Mouse (Mus musculus): ENCODE measurements around the gene 4930404N11Rik. TPM values are rescaled to one million over a fixed set of nuclear protein-coding genes. Genes with fewer than 3 reads are reported as not detected.

Gene 4930404N11Rik
- total RNA-seq, 2 experiments from 2014 or later, result 0.78 to 2.2 TPM

GRCm38 (mm10) chr10:81385603-81386306 is 20.1 kb upstream of the 4930404N11Rik start:
- no peak for DNase-seq (ENCODE audit: low spot score in 2 of 2)
- intact Hi-C loops (cut with DNase I), result no loop called here

DNA sequence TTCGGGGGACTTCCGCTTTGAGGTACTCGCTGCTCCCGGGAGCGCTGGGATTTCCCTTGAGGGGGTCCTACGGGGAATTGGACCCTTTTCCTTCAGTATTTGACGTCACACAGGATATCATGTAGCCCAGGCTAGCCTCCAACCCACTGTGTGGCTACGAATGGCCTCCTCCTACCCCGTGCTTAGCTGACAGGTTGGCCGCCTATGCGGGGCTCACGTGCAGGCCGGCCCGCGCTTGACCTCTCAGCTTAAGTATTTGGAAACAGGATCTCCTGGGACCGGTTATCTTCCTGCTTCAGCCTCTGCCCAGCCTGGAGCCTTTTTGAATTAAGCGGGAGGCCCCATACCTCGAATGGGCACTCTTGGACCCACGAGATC is 19.0 kb upstream of the 4930404N11Rik start:
- DNase-seq (ENCODE audit: low spot score in 2 of 2), result no peak
- intact Hi-C loops (cut with DNase I), result no loop called here

DNA sequence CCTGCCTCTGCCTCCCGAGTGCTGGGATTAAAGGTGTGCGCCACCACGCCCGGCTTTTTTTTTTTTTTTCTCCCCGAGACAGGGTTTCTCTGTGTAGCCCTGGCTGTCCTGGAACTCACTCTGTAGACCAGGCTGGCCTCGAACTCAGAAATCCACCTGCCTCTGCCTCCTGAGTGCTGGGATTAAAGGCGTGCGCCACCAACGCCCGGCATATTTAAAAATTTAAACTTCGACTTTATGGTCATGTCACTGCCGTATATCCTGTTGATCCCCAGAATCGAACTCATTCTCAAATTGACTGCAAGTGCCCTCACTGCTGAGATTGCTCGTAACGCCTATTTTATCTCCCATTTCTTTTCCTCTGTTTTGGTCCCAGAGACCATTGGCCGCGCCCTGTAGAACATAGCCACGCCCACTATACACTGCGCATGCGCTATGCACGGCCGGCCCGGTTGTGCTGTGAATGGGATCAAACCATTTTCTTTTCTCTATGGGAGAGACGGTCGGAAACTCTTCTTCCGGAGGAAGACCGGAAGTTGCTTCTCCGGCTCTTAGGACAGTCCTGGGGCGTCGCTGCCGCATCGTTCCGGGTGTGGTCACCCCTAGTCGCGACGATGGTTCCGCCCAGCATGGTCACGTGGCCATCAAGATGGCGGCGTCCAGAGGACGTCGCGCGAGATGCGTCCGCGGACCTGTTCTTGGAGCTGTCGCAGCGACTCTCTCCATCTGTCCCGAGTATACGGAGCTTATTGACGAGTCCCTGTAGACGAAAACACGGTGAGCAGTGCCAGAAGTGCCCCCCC is 18.4 kb upstream of the 4930404N11Rik start, which contains the start of the genes Dohh and Gm48551:
Dohh (plus strand) TSS at position 627 of the 803 bp plus-strand sequence.
Gm48551 (plus strand) TSS at position 665 of the 803 bp plus-strand sequence.
- intact Hi-C loops (cut with DNase I), result no loop called here
- peak; percentile 98 to 99 for DNase-seq (ENCODE audit: low spot score in 2 of 2)

GRCm38 (mm10) chr10:81382039-81382438 is 16.4 kb upstream of the 4930404N11Rik start:
- intact Hi-C loops (cut with DNase I), result no loop called here
- no peak for DNase-seq (ENCODE audit: low spot score in 2 of 2)

GRCm38 (mm10) chr10:81379809-81380378 is 14.3 kb upstream of the 4930404N11Rik start:
- no peak for DNase-seq (ENCODE audit: low spot score in 2 of 2)
- intact Hi-C loops (cut with DNase I), result no loop called here

GRCm38 (mm10) chr10:81379183-81379553 is 13.6 kb upstream of the 4930404N11Rik start:
- intact Hi-C loops (cut with DNase I), result no loop called here

GRCm38 (mm10) chr10:81378553-81379182 is 13.1 kb upstream of the 4930404N11Rik start:
- intact Hi-C loops (cut with DNase I), result no loop called here
- peak; percentile 100 for DNase-seq (ENCODE audit: low spot score in 2 of 2)

More at GRCm38 (mm10) chr10:81379183-81379553, 13.6 kb upstream of the 4930404N11Rik start:
- DNase-seq (ENCODE audit: low spot score in 2 of 2), result no peak

- intact Hi-C loops (cut with DNase I), result no loop called here
- no peak for DNase-seq (ENCODE audit: low spot score in 2 of 2)
These were observed 12.4 kb upstream of the 4930404N11Rik start, which contains the start of gene Fzr1 for GRCm38 (mm10) chr10:81377793-81378552. Gene Fzr1, minus strand, starts transcription at chr10:81378516.

DNA sequence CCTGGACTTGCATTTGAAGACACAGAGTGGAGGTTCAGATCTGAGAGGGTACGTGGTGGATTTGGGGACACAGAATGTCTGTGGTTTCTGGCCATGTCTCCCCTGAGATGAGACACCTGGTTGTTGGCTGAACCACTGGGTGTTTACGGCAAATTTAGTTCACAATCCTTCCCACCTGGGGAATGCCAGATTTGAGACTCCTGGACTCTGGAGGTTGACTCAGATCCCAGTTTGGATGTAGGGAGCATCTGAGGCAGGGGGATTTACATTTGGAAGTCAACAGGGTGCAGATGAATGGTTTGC is 11.7 kb upstream of the 4930404N11Rik start:
- DNase-seq (ENCODE audit: low spot score in 2 of 2), result no peak
- intact Hi-C loops (cut with DNase I), result no loop called here

DNA sequence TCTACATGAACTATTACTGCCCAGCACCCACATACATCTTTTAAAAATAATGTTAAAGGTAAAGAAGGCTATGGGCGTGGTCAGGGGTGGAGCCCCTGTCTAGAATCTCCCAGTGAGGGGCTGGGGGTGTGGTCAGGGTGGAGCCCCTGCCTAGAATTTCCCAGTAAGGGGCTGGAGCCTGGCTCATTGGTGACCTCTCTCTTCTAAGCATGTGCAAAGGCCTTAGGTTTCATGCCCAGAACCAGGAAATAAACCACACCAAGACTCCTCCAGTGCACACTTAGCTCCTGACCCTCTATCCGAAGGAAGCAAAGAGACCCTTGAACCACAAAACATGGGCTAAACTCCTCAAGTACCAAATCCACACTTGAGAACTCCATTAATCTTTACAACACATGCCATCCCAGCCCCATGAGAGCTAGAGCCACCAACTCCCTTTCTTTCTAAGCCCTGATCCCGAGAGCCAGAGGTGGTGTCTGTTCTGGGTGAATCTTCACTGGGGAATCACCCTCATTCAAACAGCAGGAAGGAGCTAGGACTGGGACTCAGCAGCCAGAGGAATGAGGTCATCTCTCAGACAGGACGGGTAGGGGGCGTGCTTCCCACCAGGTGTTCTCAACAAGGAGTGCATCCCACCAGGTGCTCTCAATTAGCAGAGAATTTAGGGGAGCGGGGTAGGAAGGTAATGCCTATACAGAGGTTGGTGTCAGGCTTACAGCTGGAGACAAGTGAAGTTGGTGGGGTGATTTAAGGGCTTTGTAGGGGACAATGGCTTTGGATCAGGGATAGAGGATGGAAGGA is 11.1 kb upstream of the 4930404N11Rik start:
- intact Hi-C loops (cut with DNase I), result no loop called here
- DNase-seq (ENCODE audit: low spot score in 2 of 2), result no peak

GRCm38 (mm10) chr10:81375322-81375721 is 9.7 kb upstream of the 4930404N11Rik start:
- intact Hi-C loops (cut with DNase I), result no loop called here
- no peak for DNase-seq (ENCODE audit: low spot score in 2 of 2)

GRCm38 (mm10) chr10:81367207-81367495 is 1.5 kb upstream of the 4930404N11Rik start:
- intact Hi-C loops (cut with DNase I), result no loop called here
- no peak for DNase-seq (ENCODE audit: low spot score in 2 of 2)

DNA sequence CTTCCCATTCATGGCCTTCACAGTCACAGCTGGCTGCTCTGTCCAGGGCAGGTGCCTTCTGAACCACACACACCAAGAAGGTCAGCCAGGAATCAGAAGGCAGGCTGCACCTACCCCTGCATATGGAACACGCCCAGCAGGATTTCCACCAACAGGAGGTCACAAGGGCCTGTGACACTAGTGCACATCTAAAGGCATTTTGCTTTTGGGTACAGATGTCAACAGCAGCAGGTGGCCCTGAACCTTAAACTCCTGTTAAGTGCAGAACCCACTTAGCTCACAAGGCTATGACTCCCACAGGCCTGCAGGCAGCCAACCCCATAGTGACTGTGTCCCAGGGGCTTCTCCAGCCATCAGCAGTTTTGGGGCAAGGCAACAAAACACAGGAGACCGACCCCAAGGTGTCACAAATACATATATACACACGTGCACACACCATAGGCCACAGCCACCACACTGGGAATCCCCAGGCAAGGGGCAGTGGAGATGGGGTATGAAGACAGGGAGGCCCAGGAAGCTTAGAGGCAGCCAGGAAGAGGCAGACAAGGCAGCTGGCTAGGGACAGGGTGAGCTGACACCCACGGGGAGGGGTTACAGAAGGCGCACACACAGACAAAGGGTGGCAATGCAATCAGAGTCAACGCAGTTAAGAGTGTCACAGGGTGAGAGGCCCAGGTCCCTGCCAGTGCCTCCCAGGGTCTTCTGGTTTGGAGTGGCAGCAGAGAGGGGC is 1.0 kb upstream of the 4930404N11Rik start:
- intact Hi-C loops (cut with DNase I), result no loop called here
- no peak for DNase-seq (ENCODE audit: low spot score in 2 of 2)

DNA sequence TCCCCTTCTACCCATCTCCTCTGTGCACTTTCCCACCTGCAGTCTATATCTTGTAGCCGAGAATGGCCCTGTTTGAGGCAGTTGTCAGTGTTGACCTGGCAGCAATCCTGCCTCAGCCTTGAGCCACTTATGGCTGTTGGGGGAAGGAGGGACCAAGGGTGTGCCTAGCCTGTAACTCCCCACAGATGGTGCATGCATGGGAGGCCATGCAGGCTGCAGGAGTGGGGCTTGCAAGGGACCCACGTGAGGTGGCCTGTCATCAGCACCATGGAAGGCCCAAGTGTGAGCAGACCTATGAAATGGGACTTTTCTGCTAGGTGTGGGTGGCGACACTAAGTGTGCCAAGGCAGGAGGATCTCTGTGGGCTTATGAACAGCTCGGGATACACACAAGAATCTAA is 543 bp downstream of the 4930404N11Rik start:
- DNase-seq (ENCODE audit: low spot score in 2 of 2), result peak; percentile 50 to 76
- intact Hi-C loops (cut with DNase I), result no loop called here

GRCm38 (mm10) chr10:81364666-81365065 is 950 bp downstream of the 4930404N11Rik start:
- DNase-seq (ENCODE audit: low spot score in 2 of 2), result no peak
- intact Hi-C loops (cut with DNase I), result no loop called here

- intact Hi-C loops (cut with DNase I), result no loop called here
- DNase-seq (ENCODE audit: low spot score in 2 of 2), result no peak
These were observed 1.9 kb downstream of the 4930404N11Rik start for GRCm38 (mm10) chr10:81363436-81364346.

GRCm38 (mm10) chr10:81362336-81362949 is 3.2 kb downstream of the 4930404N11Rik start:
- intact Hi-C loops (cut with DNase I), result no loop called here
- DNase-seq (ENCODE audit: low spot score in 2 of 2), result no peak

Measured in left cerebral cortex, postnatal 25 days (tissue).